Mouse (Mus musculus) liver, embryonic 12.5 days (tissue): ENCODE results near the gene Il17rd. TPM values are rescaled to one million over a fixed set of nuclear protein-coding genes. Genes with fewer than 3 reads are reported as not detected.

Experiments used
- ATAC-seq: fragments of 200-750 bp; cut with Nextera tagmentation; 2 replicates; pipeline ENCODE4 v1.8.0; 2017; ENCODE audit warnings: moderate number of reproducible peaks, mild to moderate bottlenecking, moderate library complexity
- H3K27ac ChIP-seq: fragments of 300-500 bp; sonication (generic); 2 replicates; pipeline ENCODE4 v1.5.1; 2016; ENCODE audit warnings: mild to moderate bottlenecking
- H3K27me3 ChIP-seq: fragments of 300-500 bp; sonication (generic); replicated peaks from 2 replicates; pipeline ENCODE4 v1.6.1; 2016; ENCODE audit warnings: mild to moderate bottlenecking, moderate library complexity
- H3K36me3 ChIP-seq: fragments of 300-500 bp; sonication (generic); 2 replicates; pipeline ENCODE4 v1.6.1; 2016; ENCODE audit warnings: mild to moderate bottlenecking, moderate library complexity
- H3K4me1 ChIP-seq: fragments of 300-500 bp; sonication (generic); 2 replicates; pipeline ENCODE4 v1.6.1; 2016
- H3K4me2 ChIP-seq: fragments of 300-500 bp; sonication (generic); 2 replicates; pipeline ENCODE4 v1.6.1; 2016; ENCODE audit warnings: mild to moderate bottlenecking, moderate library complexity
- H3K4me3 ChIP-seq: fragments of 300-500 bp; sonication (generic); 2 replicates; pipeline ENCODE4 v1.5.1; 2016; ENCODE audit warnings: mild to moderate bottlenecking, moderate library complexity
- H3K9ac ChIP-seq: fragments of 300-500 bp; sonication (generic); 2 replicates; pipeline ENCODE4 v1.6.1; 2016; ENCODE audit warnings: mild to moderate bottlenecking, moderate library complexity
- H3K9me3 ChIP-seq: fragments of 300-500 bp; sonication (generic); replicated peaks from 2 replicates; pipeline ENCODE4 v1.6.1; 2016; ENCODE audit warnings: mild to moderate bottlenecking, moderate library complexity
- WGBS: fragments of 180-500 bp; shearing (Covaris S2); methylation state at CpG from one replicate; pipeline ENCODE4 v1.1.7; 2016; ENCODE audit not compliant: insufficient replicate concordance; 5-methylcytosine and 5-hydroxymethylcytosine counted together
- polyA plus RNA-seq: library from polyadenylated mRNA; unstranded; fragments of >200 nt; fragmentation: Nextera tagmentation; extraction: Ambion mirVana; gene quantifications from 2 replicates; pipeline ENCODE4 v1.2.1, GENCODE M21; 2016

Gene Il17rd
- polyA plus RNA-seq, 1 experiment from 2014 or later = 0.27 TPM

GRCm38 (mm10) chr14:27155088-27155487, 116.3 kb downstream of the Il17rd start:
- ATAC-seq = no peak
- H3K4me2 ChIP-seq = no peak overlapping the region
- WGBS = 58% methylated on average over 6 of the region's 6 CpGs
- no peaks in the 10 kb centered on the region for H3K36me3 ChIP-seq
- H3K27me3 ChIP-seq = no peaks in the 10 kb centered on the region; the same call in 1 of the 2 replicates
- no peak overlapping the region for H3K4me3 ChIP-seq
- H3K9ac ChIP-seq = no peak overlapping the region
- H3K27ac ChIP-seq = no peak overlapping the region
- H3K9me3 ChIP-seq = no peaks in the 10 kb centered on the region
- no peaks in the 10 kb centered on the region for H3K4me1 ChIP-seq

DNA sequence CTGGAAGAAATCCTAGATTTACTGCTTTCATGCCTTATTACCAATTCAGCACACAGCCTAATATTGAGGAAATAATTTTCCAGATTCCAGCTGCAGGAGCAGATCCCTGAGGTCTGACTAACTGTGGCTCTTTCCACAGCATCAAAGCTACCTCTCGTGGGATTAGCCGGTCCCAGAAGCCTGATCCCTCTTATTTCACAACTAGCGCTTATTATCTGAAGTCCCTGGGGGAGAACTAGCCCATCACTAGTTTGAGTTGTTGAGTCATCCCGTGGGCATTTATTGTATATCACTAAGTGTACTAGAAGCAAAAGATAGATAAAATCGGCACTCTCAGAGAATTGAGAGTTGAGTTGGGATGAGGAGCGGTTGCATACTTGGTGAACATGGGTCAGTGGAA, 117.3 kb downstream of the Il17rd start:
- Histone ChIP-seq H3K9me3 (no peaks in the 10 kb centered on the region), H3K36me3 (no peaks in the 10 kb centered on the region), H3K9ac (no peak overlapping the region), H3K4me1 (no peaks in the 10 kb centered on the region), H3K27ac (no peak overlapping the region), H3K4me2 (no peak overlapping the region), H3K4me3 (no peak overlapping the region), H3K27me3 (no peaks in the 10 kb centered on the region; the same call in 1 of the 2 replicates)
- ATAC-seq = no peak
- 66% methylated on average over 6 of the region's 6 CpGs for WGBS

Other genes with a start within 250 kb of the Il17rd start
- not detected in 2 replicates for gene Asb14, start 144.4 kb upstream of the Il17rd start, polyA plus RNA-seq
- 9.2 and 10.0 TPM in 2 replicates for gene Appl1, start 67.7 kb upstream of the Il17rd start, polyA plus RNA-seq
- 16.0 and 16.8 TPM in 2 replicates for gene Hesx1, start 44.5 kb upstream of the Il17rd start, polyA plus RNA-seq
- 5.5 and 5.6 TPM in 2 replicates for gene Arhgef3, start 76.0 kb downstream of the Il17rd start, polyA plus RNA-seq